Mouse (Mus musculus): ENCODE measurements around the gene Efcab11.

Gene Efcab11

GRCm38 (mm10) chr12:99681681-99682080, 202.6 kb downstream of the Efcab11 start:
- no peak for DNase-seq (ENCODE audit: low read depth, low spot score)

- DNase-seq (ENCODE audit: low read depth, low spot score), result no peak
These were observed 212.4 kb downstream of the Efcab11 start for GRCm38 (mm10) chr12:99671866-99672191.

- DNase-seq (ENCODE audit: low read depth, low spot score), result no peak
These were observed 212.9 kb downstream of the Efcab11 start for GRCm38 (mm10) chr12:99671162-99671865.

DNA sequence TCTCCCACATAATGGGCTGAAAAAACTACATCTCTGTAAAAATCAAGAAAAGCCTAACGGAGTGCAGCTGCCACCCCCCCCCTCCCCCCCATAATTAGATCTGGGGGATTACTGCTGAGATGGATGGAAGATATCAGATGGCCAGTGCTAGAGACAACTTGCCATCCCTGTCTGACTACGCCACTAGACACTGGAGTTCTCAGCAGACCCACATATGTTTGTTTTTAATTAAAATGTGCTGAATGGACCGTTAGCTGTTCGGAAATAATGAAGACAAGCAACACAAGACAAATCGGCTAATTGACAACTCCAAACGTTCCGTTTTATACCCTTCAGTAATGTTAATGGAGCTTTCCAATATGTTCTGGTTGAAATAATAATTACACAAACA, 213.5 kb downstream of the Efcab11 start:
- no peak for DNase-seq (ENCODE audit: low read depth, low spot score)

GRCm38 (mm10) chr12:99669976-99670761, 214.1 kb downstream of the Efcab11 start:
- no peak for DNase-seq (ENCODE audit: low read depth, low spot score)

DNA sequence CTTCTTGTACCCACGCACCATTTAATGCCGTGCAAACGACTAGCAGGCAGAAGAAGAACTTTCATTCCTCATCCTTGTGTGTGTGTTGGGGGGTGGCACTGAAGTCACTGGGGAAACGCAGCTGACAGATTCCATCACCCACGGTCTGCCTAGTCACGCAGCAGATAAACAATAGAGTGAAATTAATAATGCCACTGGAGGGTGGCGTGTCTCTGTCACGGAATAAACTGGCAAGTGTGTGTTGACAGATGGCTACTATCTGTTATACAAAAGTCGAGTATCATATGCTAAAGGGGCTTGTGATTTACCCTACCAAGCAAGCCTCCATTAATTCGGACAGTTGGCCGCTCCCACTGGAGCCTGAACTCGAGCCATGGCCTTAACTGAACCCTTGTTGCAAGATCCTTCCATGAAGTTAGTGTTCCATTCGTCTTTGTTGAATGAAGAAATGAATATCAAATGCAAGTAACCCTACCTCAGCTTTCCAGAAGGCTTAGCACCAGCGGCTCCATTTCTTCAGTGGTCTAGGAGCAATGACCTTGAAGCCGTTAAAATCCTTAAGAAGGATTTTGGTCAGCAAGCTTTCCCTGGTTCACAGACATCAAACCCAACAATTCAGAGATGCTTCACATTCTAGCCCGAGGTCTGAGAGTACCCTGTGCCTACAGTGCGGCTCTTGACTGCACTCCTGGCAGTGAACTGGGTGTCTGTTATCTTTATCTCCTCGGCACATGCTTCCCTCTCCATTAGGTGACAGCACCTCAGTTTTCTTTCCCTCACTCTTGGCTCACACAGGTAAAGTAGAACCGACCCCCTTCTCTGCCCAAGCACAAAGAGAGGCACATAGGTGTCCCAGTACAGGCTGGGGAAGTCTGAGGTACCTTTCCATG, 229.0 kb downstream of the Efcab11 start:
- DNase-seq (ENCODE audit: low read depth, low spot score), result no peak

- no peak for DNase-seq (ENCODE audit: low read depth, low spot score)
These were observed 231.8 kb downstream of the Efcab11 start for GRCm38 (mm10) chr12:99652459-99652858.

- no peak for DNase-seq (ENCODE audit: low read depth, low spot score)
These were observed 234.5 kb downstream of the Efcab11 start for GRCm38 (mm10) chr12:99649732-99650131.

DNA sequence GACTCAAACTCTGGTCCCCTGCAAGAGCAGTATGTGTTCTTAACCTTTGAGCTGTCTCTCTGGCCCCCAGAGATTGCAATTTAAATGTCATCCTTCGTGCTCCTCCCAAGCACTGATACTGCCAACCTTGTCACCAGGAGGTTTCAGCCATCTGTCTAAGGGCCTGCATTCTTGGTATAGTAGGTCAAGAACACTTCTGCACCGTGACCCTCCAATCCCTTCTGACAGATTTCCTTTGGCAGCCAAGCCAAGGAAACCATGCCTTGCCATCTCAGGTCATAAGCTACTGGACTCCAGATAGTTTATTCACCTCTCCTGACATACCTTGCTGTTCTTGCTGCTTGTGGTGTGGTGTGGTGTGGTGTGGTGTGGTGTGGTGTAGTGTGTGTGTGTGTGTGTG, 235.5 kb downstream of the Efcab11 start:
- DNase-seq (ENCODE audit: low read depth, low spot score), result no peak

DNA sequence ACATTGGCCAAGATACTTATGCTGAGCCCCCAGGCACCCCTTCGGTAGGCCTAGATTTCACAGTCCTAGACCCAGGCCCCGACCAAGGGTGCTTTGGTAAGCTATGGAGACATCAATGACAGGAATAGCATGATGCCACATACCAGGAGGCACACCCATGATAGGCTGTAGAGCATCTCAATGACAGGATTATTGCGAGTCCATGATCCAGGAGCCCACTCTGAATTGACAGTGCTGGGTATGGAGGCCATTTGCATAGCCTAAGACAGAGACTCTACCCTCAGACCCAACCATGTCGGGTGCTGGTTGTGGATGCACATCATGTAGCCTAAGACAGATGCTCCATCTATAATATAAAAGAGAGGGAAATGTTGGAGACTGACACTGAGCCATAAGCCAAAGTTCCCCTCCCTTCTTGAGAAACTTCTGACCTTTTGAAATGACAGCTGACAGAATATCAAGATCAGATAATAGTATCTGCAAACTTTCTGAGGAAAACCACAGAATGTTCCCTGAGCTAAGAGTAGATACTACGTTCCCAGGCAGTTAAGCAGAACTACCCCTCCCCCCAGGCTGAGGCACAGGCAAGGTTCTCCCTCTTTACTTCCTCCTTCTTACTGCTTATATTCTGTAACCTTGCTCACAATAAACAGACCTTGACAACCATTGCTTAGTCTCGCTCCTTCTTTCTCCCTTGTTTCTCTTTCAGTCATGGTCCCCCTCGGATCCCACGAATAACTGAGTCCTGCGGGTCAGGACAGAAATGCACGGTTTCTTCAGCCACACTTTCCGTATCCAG, 237.5 kb downstream of the Efcab11 start:
- DNase-seq (ENCODE audit: low read depth, low spot score), result peak; percentile 84

DNA sequence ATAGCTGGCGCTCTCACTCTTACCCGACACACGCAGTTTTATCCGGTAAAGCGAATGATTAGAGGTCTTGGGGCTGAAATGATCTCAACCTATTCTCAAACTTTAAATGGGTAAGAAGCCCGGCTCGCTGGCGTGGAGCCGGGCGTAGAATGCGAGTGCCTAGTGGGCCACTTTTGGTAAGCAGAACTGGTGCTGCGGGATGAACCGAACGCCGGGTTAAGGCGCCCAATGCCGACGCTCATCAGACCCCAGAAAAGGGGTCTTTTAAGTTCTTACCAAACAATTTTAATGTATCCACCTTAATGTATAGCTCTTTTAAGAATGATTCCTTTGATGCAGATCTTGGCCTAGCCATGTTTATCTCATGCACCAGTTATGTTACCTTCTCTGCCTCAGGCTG, 238.8 kb downstream of the Efcab11 start:
- DNase-seq (ENCODE audit: low read depth, low spot score), result no peak

GRCm38 (mm10) chr12:99644966-99645365, 239.3 kb downstream of the Efcab11 start:
- no peak for DNase-seq (ENCODE audit: low read depth, low spot score)
